Mouse (Mus musculus) embryo, embryonic 10.5 days (tissue): Measurements from ENCODE around the gene Nppa.
"Not testable (repeated sequence)": the region's sequence is repeated elsewhere in the genome, so short reads cannot be mapped to it uniquely, and the experiment has no call there.

Experiments used
- DNase-seq: peaks from one replicate; pipeline ENCODE4 v3.0.0-alpha.2; 2015; ENCODE audit warnings: low spot score

Nppa gene

GRCm38 (mm10) chr4:148011332-148011731, 10.8 kb downstream of the Nppa start:
- DNase-seq = no peak

- no peak for DNase-seq
These were observed 11.7 kb downstream of the Nppa start for GRCm38 (mm10) chr4:148012216-148012615.

GRCm38 (mm10) chr4:148015418-148015817, 14.9 kb downstream of the Nppa start:
- DNase-seq = peak; percentile 28

- no peak for DNase-seq
These were observed 16.5 kb downstream of the Nppa start for GRCm38 (mm10) chr4:148016981-148017380.

GRCm38 (mm10) chr4:148018410-148018809, 17.9 kb downstream of the Nppa start:
- no peak for DNase-seq

- no peak for DNase-seq
These were observed 23.5 kb downstream of the Nppa start for GRCm38 (mm10) chr4:148024003-148024402.

GRCm38 (mm10) chr4:148029297-148029696, 28.8 kb downstream of the Nppa start:
- no peak for DNase-seq

- no peak for DNase-seq
These were observed 30.0 kb downstream of the Nppa start for GRCm38 (mm10) chr4:148030506-148030905.

- DNase-seq = no peak
These were observed 33.4 kb downstream of the Nppa start for GRCm38 (mm10) chr4:148033858-148034410.

GRCm38 (mm10) chr4:148035440-148035839, 34.9 kb downstream of the Nppa start:
- no peak for DNase-seq

GRCm38 (mm10) chr4:148038079-148038599, 37.6 kb downstream of the Nppa start:
- no peak for DNase-seq

- peak; percentile 99 for DNase-seq
These were observed 38.2 kb downstream of the Nppa start, which contains the start of the genes Clcn6 and Mthfr for GRCm38 (mm10) chr4:148038600-148039253. Gene Clcn6, minus strand, starts transcription at chr4:148038821. Gene Mthfr, plus strand, starts transcription at chr4:148039077.

- DNase-seq = no peak
These were observed 38.9 kb downstream of the Nppa start for GRCm38 (mm10) chr4:148039254-148040028.

- DNase-seq = no peak
These were observed 39.7 kb downstream of the Nppa start for GRCm38 (mm10) chr4:148040029-148040830.

- DNase-seq = peak; percentile 91
These were observed 40.5 kb downstream of the Nppa start for GRCm38 (mm10) chr4:148040933-148041610.

- peak; percentile 56 for DNase-seq
These were observed 41.2 kb downstream of the Nppa start for GRCm38 (mm10) chr4:148041611-148042191.

GRCm38 (mm10) chr4:148043327-148043726, 42.8 kb downstream of the Nppa start:
- DNase-seq = not testable (repeated sequence)

- no peak for DNase-seq
These were observed 43.6 kb downstream of the Nppa start for GRCm38 (mm10) chr4:148044113-148044512.

GRCm38 (mm10) chr4:148046450-148047031, 46.0 kb downstream of the Nppa start:
- DNase-seq = peak; percentile 15

GRCm38 (mm10) chr4:148050396-148050914, 49.9 kb downstream of the Nppa start:
- not testable (repeated sequence) for DNase-seq
